Mouse (Mus musculus) c-Kit-positive CD71-positive TER-119-negative erythroid progenitor cells, embryonic 14.5 days (primary cell): ENCODE results near the gene Nelfb.
A peak's percentile ranks its signal among the peaks of the same experiment; 100 is the strongest.

Experiments
- DNase-seq: peaks from one replicate; pipeline ENCODE4 v3.0.0-alpha.2; 2013; ENCODE audit warnings: low read depth

Gene Nelfb

DNA sequence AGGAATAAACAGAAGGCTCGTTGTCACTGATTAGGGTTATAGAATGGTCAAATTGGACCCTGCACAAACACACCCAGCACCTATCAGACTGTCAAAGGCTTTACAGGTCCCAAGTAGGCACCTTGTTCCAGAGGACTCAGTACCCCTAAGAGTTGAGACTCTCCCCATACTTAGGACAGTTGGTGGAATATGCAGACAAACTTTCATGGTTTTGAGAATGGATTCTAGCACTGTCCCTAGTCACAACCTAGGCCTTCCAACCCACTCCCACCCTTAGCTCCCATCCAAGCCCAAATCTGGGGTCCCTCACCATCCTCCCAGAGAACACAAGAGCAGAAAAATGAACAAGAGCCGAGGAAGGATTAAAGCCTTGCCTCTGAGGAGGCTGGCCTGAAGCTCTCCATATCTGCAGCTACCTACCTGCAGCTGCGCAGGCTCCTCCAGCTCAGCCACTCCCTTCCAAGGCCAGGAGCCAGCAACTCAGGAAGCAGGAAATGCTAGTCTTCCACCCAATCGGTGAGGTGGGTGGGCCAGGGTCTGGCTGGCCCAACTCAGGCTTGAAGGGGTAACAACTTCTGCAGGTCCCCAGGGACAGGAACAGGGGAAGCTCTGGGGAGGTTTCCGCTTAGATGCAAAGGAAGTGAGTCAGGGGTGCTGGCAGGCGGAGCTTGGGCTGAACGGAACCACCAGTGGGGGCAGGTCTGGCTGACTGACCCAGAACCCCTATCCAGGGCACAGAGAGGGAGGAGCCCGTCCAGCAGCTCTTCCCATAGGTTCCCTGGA is 14.9 kb downstream of the Nelfb start, which contains the start of gene Tor4a:
Gene Tor4a (minus strand): TSS at position 715 of the 783 bp plus-strand sequence.
- DNase-seq = no peak

DNA sequence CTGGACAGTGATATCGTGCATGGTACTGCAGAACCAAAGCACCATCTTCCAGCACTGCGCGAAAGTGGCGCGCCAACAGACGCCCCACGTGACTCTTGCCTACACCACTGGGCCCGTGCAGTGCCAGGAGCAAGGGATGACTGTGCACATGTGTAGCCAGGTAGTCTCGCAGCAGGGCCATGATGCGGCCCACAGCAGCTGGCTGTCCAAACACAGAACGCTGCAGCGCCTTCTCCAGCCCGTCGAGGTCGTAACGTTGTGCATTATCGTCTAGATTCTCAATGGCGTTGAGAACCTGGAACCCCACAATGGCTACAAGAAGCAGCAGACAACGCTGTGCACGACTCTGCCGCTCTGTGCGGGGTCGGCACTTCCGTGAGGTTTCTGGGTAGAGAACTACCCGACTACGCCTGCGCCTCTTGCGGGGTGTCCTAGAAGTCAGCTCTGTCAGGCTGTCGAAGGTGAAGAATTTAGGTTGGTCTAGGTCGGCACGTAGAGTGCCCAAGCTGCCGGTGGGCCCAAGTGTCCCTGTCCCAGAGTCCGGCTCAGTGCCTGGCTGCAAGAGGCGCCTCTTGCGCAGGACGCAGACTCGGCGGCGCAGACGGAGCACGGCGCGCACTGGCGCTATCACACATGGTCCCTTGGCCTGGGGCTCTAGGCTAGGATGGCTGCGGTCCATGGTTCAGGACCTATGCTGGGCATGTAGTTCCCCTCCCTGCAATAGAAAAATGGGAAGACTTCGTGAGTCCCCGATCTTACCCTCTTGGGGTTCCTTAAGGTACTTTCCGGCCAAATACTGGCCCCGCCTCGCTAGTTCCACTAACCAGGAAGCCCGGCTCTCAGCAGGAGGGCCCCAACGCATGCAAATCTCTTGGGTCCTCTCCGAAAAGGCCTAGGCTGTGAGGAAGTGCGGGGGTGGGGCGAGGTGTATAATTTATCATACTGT is 15.8 kb downstream of the Nelfb start:
- DNase-seq = peak; percentile 67

- DNase-seq = no peak
These were observed 16.7 kb downstream of the Nelfb start for GRCm38 (mm10) chr2:25194486-25195171.

- DNase-seq = no peak
These were observed 17.3 kb downstream of the Nelfb start for GRCm38 (mm10) chr2:25194006-25194405.

DNA sequence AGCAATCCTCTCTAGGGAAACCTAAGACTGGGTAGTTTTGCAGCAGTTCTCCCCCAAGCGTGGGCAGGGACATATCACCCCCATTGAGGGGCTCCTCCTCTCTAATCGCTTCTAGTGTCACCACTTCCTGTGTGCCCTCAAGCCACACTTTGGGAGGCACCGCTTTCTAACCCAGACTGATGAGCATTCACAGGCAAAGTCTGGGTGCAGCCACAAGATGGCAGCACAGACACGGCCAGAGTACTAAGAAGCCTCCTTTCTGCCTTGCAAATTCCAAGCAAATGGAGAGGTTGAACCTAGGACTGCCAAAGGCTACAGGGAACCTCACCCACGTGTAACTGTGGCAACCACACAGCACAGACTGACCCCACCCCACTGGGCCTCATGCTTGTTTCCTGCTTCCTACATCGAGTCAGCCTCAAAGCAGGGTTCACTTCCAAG is 17.9 kb downstream of the Nelfb start:
- peak; percentile 83 for DNase-seq

- DNase-seq = no peak
These were observed 23.4 kb downstream of the Nelfb start for GRCm38 (mm10) chr2:25187841-25188240.

- no peak for DNase-seq
These were observed 24.7 kb downstream of the Nelfb start for GRCm38 (mm10) chr2:25186575-25186930.

DNA sequence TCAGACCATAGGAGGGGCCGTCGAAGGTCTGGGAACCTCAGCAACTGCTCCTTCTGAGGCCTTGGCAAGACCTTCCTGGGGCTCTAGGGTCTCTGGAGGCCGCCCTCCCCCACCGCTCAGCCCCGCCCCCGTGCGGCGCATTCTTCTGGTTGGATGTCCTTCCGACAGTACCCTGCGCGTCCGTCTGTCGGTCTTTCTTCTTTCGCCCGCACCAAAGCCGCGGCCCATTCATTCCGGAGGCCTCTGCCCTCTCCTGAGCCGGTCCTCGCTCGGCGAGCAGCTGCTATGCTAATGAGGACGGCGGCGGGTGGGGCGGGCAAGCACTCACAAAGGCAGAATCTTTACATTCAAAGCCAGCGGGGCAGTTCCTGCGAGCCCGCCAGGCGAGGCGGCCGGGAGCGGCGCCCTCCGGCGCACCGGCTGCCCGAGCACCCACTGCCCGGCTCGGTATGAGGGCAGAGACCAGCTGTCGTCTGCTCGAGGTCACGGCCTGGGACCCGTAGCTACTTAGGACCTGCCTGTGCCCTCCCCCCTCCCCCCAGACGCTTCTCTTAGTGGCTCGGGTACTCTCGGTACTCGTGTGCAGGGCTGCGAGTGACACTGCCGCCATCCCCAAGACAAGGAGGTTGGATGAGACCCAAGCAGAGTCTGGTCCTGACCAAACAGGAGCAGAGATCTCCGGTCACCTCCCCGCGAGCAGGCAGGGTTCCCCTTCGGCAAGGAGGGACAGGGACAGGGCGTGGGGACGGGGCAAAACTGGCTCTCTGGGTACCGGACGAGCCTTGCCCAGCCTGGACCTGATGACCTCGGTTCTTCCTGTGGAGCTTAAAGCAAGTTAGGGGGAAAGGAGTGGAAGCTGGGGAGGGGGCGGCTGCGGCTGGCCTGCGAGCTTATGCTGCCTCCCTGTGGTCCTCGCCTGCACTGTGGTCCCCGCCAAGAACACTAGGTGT is 25.4 kb downstream of the Nelfb start:
- DNase-seq = no peak

- DNase-seq = no peak
These were observed 26.8 kb downstream of the Nelfb start for GRCm38 (mm10) chr2:25184496-25184895.

GRCm38 (mm10) chr2:25183336-25183735 is 28.0 kb downstream of the Nelfb start:
- DNase-seq = no peak

- no peak for DNase-seq
These were observed 28.6 kb downstream of the Nelfb start for GRCm38 (mm10) chr2:25182664-25183063.

- no peak for DNase-seq
These were observed 29.3 kb downstream of the Nelfb start for GRCm38 (mm10) chr2:25181891-25182397.

GRCm38 (mm10) chr2:25180973-25181890 is 30.1 kb downstream of the Nelfb start:
- DNase-seq = peak; percentile 41

DNA sequence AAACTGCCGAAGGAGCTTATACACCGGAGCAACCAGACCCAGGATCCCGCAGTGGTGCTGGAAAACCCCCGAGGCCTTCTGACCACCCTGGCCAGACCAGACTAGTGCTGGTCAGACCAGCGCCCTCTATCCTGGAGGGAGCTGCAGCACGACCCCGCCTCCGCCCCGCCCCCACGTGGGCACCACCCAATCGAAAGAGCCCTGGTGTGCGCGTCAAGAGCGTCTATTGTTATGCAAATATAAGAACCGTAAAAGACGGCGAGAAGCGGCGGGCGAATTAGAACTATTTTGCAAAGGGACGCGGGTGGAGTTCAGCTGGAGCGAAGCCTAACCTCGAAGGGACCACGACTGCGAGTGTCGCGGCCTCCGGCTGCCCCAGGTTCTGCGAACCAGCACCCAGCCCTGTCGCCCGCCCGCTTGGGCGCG is 30.8 kb downstream of the Nelfb start, which contains the start of gene Nrarp:
Gene Nrarp (plus strand): TSS at position 281 of the 426 bp plus-strand sequence.
- DNase-seq = peak; percentile 83

GRCm38 (mm10) chr2:25179566-25180217 is 31.6 kb downstream of the Nelfb start:
- DNase-seq = no peak

- no peak for DNase-seq
These were observed 32.9 kb downstream of the Nelfb start for GRCm38 (mm10) chr2:25178285-25178972.

GRCm38 (mm10) chr2:25177685-25178084 is 33.6 kb downstream of the Nelfb start:
- DNase-seq = no peak

- no peak for DNase-seq
These were observed 34.2 kb downstream of the Nelfb start for GRCm38 (mm10) chr2:25177076-25177475.
